Mouse (Mus musculus): Measurements from ENCODE around the gene Eno4. TPM values are rescaled to one million over a fixed set of nuclear protein-coding genes. Genes with fewer than 3 reads are reported as not detected.
A peak's percentile ranks its signal among the peaks of the same experiment; 100 is the strongest.
"Not testable (repeated sequence)": the region's sequence is repeated elsewhere in the genome, so short reads cannot be mapped to it uniquely, and the experiment has no call there.

Gene Eno4
- 0.05 and 0.10 TPM in 2 replicates for polyA plus RNA-seq (2015; fragmentation: Nextera tagmentation; extraction: Ambion mirVana)

GRCm38 (mm10) chr19:58942841-58943828, at the start of gene Eno4, which contains the start of gene Hspa12a:
Gene Eno4, plus strand, starts transcription at chr19:58943425.
Gene Hspa12a, minus strand, starts transcription at chr19:58943654.
- Histone ChIP-seq H3K27ac (ENCODE audit: low read depth, low read length) (peak within 1 kb of the TSS; percentile 5; the same call in 1 of the 2 replicates), H3K4me3 (ENCODE audit: low read depth, low read length) (peak within 1 kb of the TSS; percentile 66), H3K9ac (ENCODE audit: low read depth, low read length) (peak within 1 kb of the TSS; percentile 71), H3K27me3 (replicated peaks; ENCODE audit: control insufficient read depth, insufficient read depth, low read length) (no peaks in the 10 kb centered on the region), H3K36me3 (ENCODE audit: control insufficient read depth, insufficient read depth) (no peaks in the 10 kb centered on the region), H3K4me1 (replicated peaks; ENCODE audit: control insufficient read depth, insufficient read depth, low read length) (peaks cover 3% of the 10 kb centered on the region; the same call in 1 of the 2 replicates), H3K9me3 (ENCODE audit: control insufficient read depth) (no peaks in the 10 kb centered on the region), H3K4me2 (replicated peaks; ENCODE audit: low read depth) (peak within 1 kb of the TSS; percentile 92)
- under 1% methylated on average over 65 of the region's 65 CpGs for WGBS
- TF ChIP-seq CTCF (IDR thresholded peaks at IDR 0.05; ENCODE audit: low read depth) = no peak
- peak; percentile 93 for ATAC-seq

GRCm38 (mm10) chr19:58896216-58896615, 47.0 kb upstream of the Eno4 start:
- Histone ChIP-seq H3K9ac (ENCODE audit: low read depth, low read length) (no peak overlapping the region), H3K9me3 (ENCODE audit: control insufficient read depth) (no peaks in the 10 kb centered on the region), H3K4me2 (replicated peaks; ENCODE audit: low read depth) (no peak overlapping the region), H3K4me1 (replicated peaks; ENCODE audit: control insufficient read depth, insufficient read depth, low read length) (no peaks in the 10 kb centered on the region), H3K27me3 (replicated peaks; ENCODE audit: control insufficient read depth, insufficient read depth, low read length) (no peaks in the 10 kb centered on the region), H3K36me3 (ENCODE audit: control insufficient read depth, insufficient read depth) (no peaks in the 10 kb centered on the region), H3K27ac (ENCODE audit: low read depth, low read length) (no peak overlapping the region), H3K4me3 (ENCODE audit: low read depth, low read length) (no peak overlapping the region)
- WGBS = 59% methylated on average over 3 of the region's 3 CpGs
- ATAC-seq = no peak
- TF ChIP-seq CTCF (IDR thresholded peaks at IDR 0.05; ENCODE audit: low read depth) = no peak

GRCm38 (mm10) chr19:58900471-58900870, 42.8 kb upstream of the Eno4 start:
- not testable (repeated sequence) for H3K27me3 ChIP-seq (replicated peaks; ENCODE audit: control insufficient read depth, insufficient read depth, low read length); ATAC-seq

GRCm38 (mm10) chr19:58903079-58903898, 39.9 kb upstream of the Eno4 start:
- Histone ChIP-seq H3K27me3 (replicated peaks; ENCODE audit: control insufficient read depth, insufficient read depth, low read length) (no peaks in the 10 kb centered on the region), H3K27ac (ENCODE audit: low read depth, low read length) (no peak overlapping the region), H3K36me3 (ENCODE audit: control insufficient read depth, insufficient read depth) (no peaks in the 10 kb centered on the region), H3K4me2 (replicated peaks; ENCODE audit: low read depth) (peak overlapping the region; percentile 57), H3K9ac (ENCODE audit: low read depth, low read length) (no peak overlapping the region), H3K4me1 (replicated peaks; ENCODE audit: control insufficient read depth, insufficient read depth, low read length) (no peaks in the 10 kb centered on the region), H3K9me3 (ENCODE audit: control insufficient read depth) (no peaks in the 10 kb centered on the region), H3K4me3 (ENCODE audit: low read depth, low read length) (no peak overlapping the region)
- no peak for TF ChIP-seq CTCF (IDR thresholded peaks at IDR 0.05; ENCODE audit: low read depth)
- 56% methylated on average over 7 of the region's 7 CpGs for WGBS
- 0 out of 2 replicates have a peak, but pooled peaks have one; percentile 10 for ATAC-seq

More at GRCm38 (mm10) chr19:58900471-58900870, 42.8 kb upstream of the Eno4 start:
- not testable (repeated sequence) for H3K36me3 ChIP-seq (ENCODE audit: control insufficient read depth, insufficient read depth); H3K4me2 ChIP-seq (replicated peaks; ENCODE audit: low read depth); H3K9me3 ChIP-seq (ENCODE audit: control insufficient read depth); H3K4me1 ChIP-seq (replicated peaks; ENCODE audit: control insufficient read depth, insufficient read depth, low read length); H3K27ac ChIP-seq (ENCODE audit: low read depth, low read length); H3K4me3 ChIP-seq (ENCODE audit: low read depth, low read length); H3K9ac ChIP-seq (ENCODE audit: low read depth, low read length)
- WGBS = 95% methylated on average over 10 of the region's 10 CpGs

GRCm38 (mm10) chr19:58903899-58904327, 39.3 kb upstream of the Eno4 start:
- TF ChIP-seq CTCF (IDR thresholded peaks at IDR 0.05; ENCODE audit: low read depth) = peak; percentile 96
- Histone ChIP-seq H3K36me3 (ENCODE audit: control insufficient read depth, insufficient read depth) (no peaks in the 10 kb centered on the region), H3K4me1 (replicated peaks; ENCODE audit: control insufficient read depth, insufficient read depth, low read length) (no peaks in the 10 kb centered on the region), H3K9me3 (ENCODE audit: control insufficient read depth) (no peaks in the 10 kb centered on the region), H3K4me3 (ENCODE audit: low read depth, low read length) (no peak overlapping the region; the same call in 1 of the 2 replicates), H3K27me3 (replicated peaks; ENCODE audit: control insufficient read depth, insufficient read depth, low read length) (no peaks in the 10 kb centered on the region), H3K27ac (ENCODE audit: low read depth, low read length) (no peak overlapping the region), H3K4me2 (replicated peaks; ENCODE audit: low read depth) (peak overlapping the region; percentile 57), H3K9ac (ENCODE audit: low read depth, low read length) (no peak overlapping the region)
- under 1% methylated on average over 11 of the region's 11 CpGs for WGBS
- peak; percentile 54; the same call in 1 of the 2 replicates for ATAC-seq

- no peaks in the 10 kb centered on the region for H3K36me3 ChIP-seq (ENCODE audit: control insufficient read depth, insufficient read depth)
- no peak overlapping the region for H3K4me3 ChIP-seq (ENCODE audit: low read depth, low read length)
- WGBS = 59% methylated on average over 9 of the region's 9 CpGs
- ATAC-seq = no peak
- no peak overlapping the region for H3K9ac ChIP-seq (ENCODE audit: low read depth, low read length)
- TF ChIP-seq CTCF (IDR thresholded peaks at IDR 0.05; ENCODE audit: low read depth) = peak; percentile 43; the same call in 1 of the 2 replicates
- H3K27ac ChIP-seq (ENCODE audit: low read depth, low read length) = no peak overlapping the region
- H3K27me3 ChIP-seq (replicated peaks; ENCODE audit: control insufficient read depth, insufficient read depth, low read length) = no peaks in the 10 kb centered on the region
- H3K4me2 ChIP-seq (replicated peaks; ENCODE audit: low read depth) = no peak overlapping the region
- H3K4me1 ChIP-seq (replicated peaks; ENCODE audit: control insufficient read depth, insufficient read depth, low read length) = no peaks in the 10 kb centered on the region
- H3K9me3 ChIP-seq (ENCODE audit: control insufficient read depth) = no peaks in the 10 kb centered on the region
These were observed 36.5 kb upstream of the Eno4 start for GRCm38 (mm10) chr19:58906685-58907084.
